Mouse (Mus musculus) right cerebral cortex, adult 2 months (tissue): ENCODE measurements around the gene Ncbp3.

ENCODE experiments used
- DNase-seq, 2 experiments: peaks; one replicate each; pipeline ENCODE4 v3.0.0; 2021 to 2022; ENCODE audit warnings: low spot score in 2 of 2

Gene Ncbp3

GRCm38 (mm10) chr11:73030821-73031498, 16.6 kb upstream of the Ncbp3 start:
- DNase-seq = peak; percentile 94 to 95

GRCm38 (mm10) chr11:73031536-73031935, 16.0 kb upstream of the Ncbp3 start:
- DNase-seq = no peak

GRCm38 (mm10) chr11:73036077-73036476, 11.5 kb upstream of the Ncbp3 start:
- DNase-seq = no peak

GRCm38 (mm10) chr11:73036889-73037288, 10.7 kb upstream of the Ncbp3 start:
- no peak for DNase-seq

- no peak for DNase-seq
These were observed 9.9 kb upstream of the Ncbp3 start for GRCm38 (mm10) chr11:73037691-73038090.

GRCm38 (mm10) chr11:73039102-73039799, 8.3 kb upstream of the Ncbp3 start:
- DNase-seq = peak; percentile 55 to 64

GRCm38 (mm10) chr11:73044229-73044755, 3.3 kb upstream of the Ncbp3 start:
- no peak for DNase-seq

- no peak for DNase-seq
These were observed 2.8 kb upstream of the Ncbp3 start for GRCm38 (mm10) chr11:73044789-73045188.

GRCm38 (mm10) chr11:73048030-73048876, 670 bp downstream of the Ncbp3 start:
- no peak for DNase-seq

GRCm38 (mm10) chr11:73049335-73049734, 1.8 kb downstream of the Ncbp3 start:
- peak; percentile 85 to 88 for DNase-seq

- DNase-seq = no peak
These were observed 5.2 kb downstream of the Ncbp3 start for GRCm38 (mm10) chr11:73052795-73053194.

- no peak for DNase-seq
These were observed 10.1 kb downstream of the Ncbp3 start for GRCm38 (mm10) chr11:73057701-73058100.

GRCm38 (mm10) chr11:73059630-73060029, 12.0 kb downstream of the Ncbp3 start:
- no peak for DNase-seq

GRCm38 (mm10) chr11:73061413-73061812, 13.8 kb downstream of the Ncbp3 start:
- DNase-seq = peak in 1 of 2 experiments; percentile 16

- peak; percentile 56 to 58 for DNase-seq
These were observed 24.3 kb downstream of the Ncbp3 start for GRCm38 (mm10) chr11:73071839-73072238.

- no peak for DNase-seq
These were observed 28.7 kb downstream of the Ncbp3 start for GRCm38 (mm10) chr11:73076295-73076694.

GRCm38 (mm10) chr11:73076733-73077132, 29.1 kb downstream of the Ncbp3 start:
- no peak for DNase-seq

GRCm38 (mm10) chr11:73077211-73077720, 29.7 kb downstream of the Ncbp3 start:
- no peak for DNase-seq

- no peak for DNase-seq
These were observed 31.0 kb downstream of the Ncbp3 start for GRCm38 (mm10) chr11:73078615-73079014.

GRCm38 (mm10) chr11:73080306-73080705, 32.7 kb downstream of the Ncbp3 start:
- DNase-seq = no peak

GRCm38 (mm10) chr11:73084303-73084702, 36.7 kb downstream of the Ncbp3 start:
- no peak for DNase-seq

GRCm38 (mm10) chr11:73084804-73085231, 37.2 kb downstream of the Ncbp3 start:
- DNase-seq = peak in 1 of 2 experiments; percentile 31
